Mouse (Mus musculus): ENCODE measurements around the gene A2m. TPM values are rescaled to one million over a fixed set of nuclear protein-coding genes. Genes with fewer than 3 reads are reported as not detected.

The A2m gene
- polyA plus RNA-seq, 1 experiment from 2014 or later: 1.8 TPM

GRCm38 (mm10) chr6:121648499-121648898 lies 13.3 kb downstream of the A2m start:
- Histone ChIP-seq H3K36me3 (ENCODE audit: control insufficient read depth, insufficient read depth, low read length) (no peaks in the 10 kb centered on the region), H3K27me3 (ENCODE audit: control insufficient read depth, insufficient read depth, low read length) (no peaks in the 10 kb centered on the region), H3K4me1 (ENCODE audit: control insufficient read depth, insufficient read depth, low read length) (no peaks in the 10 kb centered on the region), H3K9ac (ENCODE audit: low read length) (no peak overlapping the region), H3K4me3 (ENCODE audit: low read depth, low read length) (no peak overlapping the region), H3K4me2 (ENCODE audit: low read depth) (no peak overlapping the region), H3K27ac (ENCODE audit: low read depth, low read length) (no peak overlapping the region), H3K9me3 (ENCODE audit: control insufficient read depth, low read length) (no peaks in the 10 kb centered on the region)
- WGBS: 80% methylated on average over 11 of the region's 11 CpGs
- no peak for DNase-seq (ENCODE audit: low spot score)
- no peak for ATAC-seq (ENCODE audit: insufficient read depth, low FRiP score, low TSS enrichment)

Other genes starting within 250 kb of the A2m start
- gene Iqsec3, start 161.7 kb upstream of the A2m start, polyA plus RNA-seq (2014; fragmentation: Nextera tagmentation; extraction: Ambion mirVana): 2.5 and 2.6 TPM in 2 replicates
- not detected in 2 replicates for gene Gm7298, start 97.6 kb downstream of the A2m start, polyA plus RNA-seq (2014; fragmentation: Nextera tagmentation; extraction: Ambion mirVana)
- gene Mug1, start 203.2 kb downstream of the A2m start, polyA plus RNA-seq (2014; fragmentation: Nextera tagmentation; extraction: Ambion mirVana): not detected in 2 replicates